Mouse (Mus musculus): ENCODE data around the gene Drd3.

- TF ChIP-seq POLR2A (IDR thresholded peaks at IDR 0.05; ENCODE audit: low read depth, low read length) (no peak), CTCF (IDR thresholded peaks at IDR 0.05; ENCODE audit: extremely low read depth, insufficient read length, insufficient replicate concordance, low read depth, low read length) (no peak)
Observed at GRCm38 (mm10) chr16:43710651-43711050, 43.2 kb upstream of the Drd3 start.

Data from small intestine, adult 2 months (tissue).